Mouse (Mus musculus) forebrain, embryonic 16.5 days (tissue): ENCODE data around the gene Slc25a27. TPM values are rescaled to one million over a fixed set of nuclear protein-coding genes. Genes with fewer than 3 reads are reported as not detected.
A peak's percentile ranks its signal among the peaks of the same experiment; 100 is the strongest.

Experiments
- ATAC-seq: fragments of 200-750 bp; cut with Nextera tagmentation; 2 replicates; pipeline ENCODE4 v1.8.0; 2017; ENCODE audit warnings: mild to moderate bottlenecking, moderate library complexity
- H3K27ac ChIP-seq: fragments of 300-500 bp; sonication (generic); 2 replicates; pipeline ENCODE4 v1.5.1; 2014; ENCODE audit warnings: low read length, control low read depth
- H3K27me3 ChIP-seq: fragments of 300-500 bp; sonication (generic); replicated peaks from 2 replicates; pipeline ENCODE4 v1.6.1; 2014; ENCODE audit warnings: low read length; ENCODE audit not compliant: control insufficient read depth, insufficient read depth
- H3K36me3 ChIP-seq: fragments of 300-500 bp; sonication (generic); 2 replicates; pipeline ENCODE4 v1.6.1; 2014; ENCODE audit not compliant: control insufficient read depth, insufficient read depth
- H3K4me1 ChIP-seq: fragments of 300-500 bp; sonication (generic); replicated peaks from 2 replicates; pipeline ENCODE4 v1.6.1; 2014; ENCODE audit warnings: low read length; ENCODE audit not compliant: control insufficient read depth, insufficient read depth
- H3K4me2 ChIP-seq: fragments of 300-500 bp; sonication (generic); 2 replicates; pipeline ENCODE4 v1.6.1; 2014; ENCODE audit warnings: mild to moderate bottlenecking, low read length, control low read depth
- H3K4me3 ChIP-seq: fragments of 300-500 bp; sonication (generic); replicated peaks from 2 replicates; pipeline ENCODE4 v1.5.1; 2014; ENCODE audit warnings: mild to moderate bottlenecking, low read length, control low read depth
- H3K9ac ChIP-seq: fragments of 300-500 bp; sonication (generic); replicated peaks from 2 replicates; pipeline ENCODE4 v1.6.1; 2014; ENCODE audit warnings: low read depth, low read length, control low read depth
- H3K9me3 ChIP-seq: fragments of 300-500 bp; sonication (generic); 2 replicates; pipeline ENCODE4 v1.6.1; 2016; ENCODE audit warnings: low read length; ENCODE audit not compliant: control insufficient read depth
- WGBS: fragments of 180-500 bp; shearing (Covaris S2); extraction: QIAGEN DNeasy Blood & Tissue Kit; methylation state at CpG from one replicate; pipeline ENCODE4 v1.1.7; 2014; 5-methylcytosine and 5-hydroxymethylcytosine counted together
- polyA plus RNA-seq: library from polyadenylated mRNA; unstranded; fragments of >200 nt; fragmentation: Nextera tagmentation; extraction: Ambion mirVana; gene quantifications from 2 replicates; pipeline ENCODE4 v1.2.1, GENCODE M21; 2015

Slc25a27 gene
- polyA plus RNA-seq, 1 experiment from 2014 or later: 135 TPM

- Histone ChIP-seq H3K9me3 (no peaks in the 10 kb centered on the region; the same call in 1 of the 2 replicates), H3K4me1 (no peaks in the 10 kb centered on the region), H3K36me3 (no peaks in the 10 kb centered on the region), H3K27me3 (no peaks in the 10 kb centered on the region), H3K4me3 (no peak overlapping the region), H3K4me2 (peak overlapping the region; percentile 18), H3K27ac (no peak overlapping the region), H3K9ac (no peak overlapping the region)
- 38% methylated on average over 14 of the region's 14 CpGs for WGBS
- ATAC-seq: peak; percentile 82
These were observed 32.1 kb upstream of the Slc25a27 start for GRCm38 (mm10) chr17:43698997-43699649.

DNA sequence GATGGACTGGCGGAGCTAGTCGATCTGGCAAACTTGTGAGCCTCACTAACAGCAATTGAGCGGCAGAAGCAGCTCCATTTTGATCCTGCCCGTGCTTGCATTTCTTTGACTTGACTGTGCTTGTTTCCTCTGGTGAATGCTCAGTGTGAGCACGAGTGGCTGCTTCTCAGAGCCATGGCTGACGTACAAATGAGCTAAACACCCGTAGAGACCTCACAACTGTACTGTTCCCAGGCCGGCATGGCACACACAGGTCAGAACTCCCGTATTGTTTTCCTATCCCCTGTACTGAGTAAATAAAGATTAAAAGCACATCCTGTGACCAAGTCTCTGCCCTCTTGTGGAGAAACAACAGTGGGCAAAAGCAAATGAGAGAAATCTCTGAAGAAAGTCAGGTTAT lies 22.6 kb upstream of the Slc25a27 start:
- no peaks in the 10 kb centered on the region for H3K36me3 ChIP-seq
- H3K27me3 ChIP-seq: no peaks in the 10 kb centered on the region
- WGBS: 88% methylated on average over 9 of the region's 9 CpGs
- no peaks in the 10 kb centered on the region for H3K4me1 ChIP-seq
- H3K9me3 ChIP-seq: no peaks in the 10 kb centered on the region
- no peak overlapping the region for H3K4me3 ChIP-seq
- no peak overlapping the region for H3K9ac ChIP-seq
- H3K4me2 ChIP-seq: no peak overlapping the region
- ATAC-seq: no peak
- H3K27ac ChIP-seq: no peak overlapping the region

- H3K9me3 ChIP-seq: no peaks in the 10 kb centered on the region
- H3K4me3 ChIP-seq: no peak overlapping the region
- H3K36me3 ChIP-seq: no peaks in the 10 kb centered on the region
- no peak overlapping the region for H3K9ac ChIP-seq
- H3K27me3 ChIP-seq: no peaks in the 10 kb centered on the region
- ATAC-seq: no peak
- H3K27ac ChIP-seq: no peak overlapping the region
- no peak overlapping the region for H3K4me2 ChIP-seq
- 95% methylated on average over 5 of the region's 5 CpGs for WGBS
- H3K4me1 ChIP-seq: no peaks in the 10 kb centered on the region
These were observed 17.6 kb upstream of the Slc25a27 start for GRCm38 (mm10) chr17:43684638-43685037.

DNA sequence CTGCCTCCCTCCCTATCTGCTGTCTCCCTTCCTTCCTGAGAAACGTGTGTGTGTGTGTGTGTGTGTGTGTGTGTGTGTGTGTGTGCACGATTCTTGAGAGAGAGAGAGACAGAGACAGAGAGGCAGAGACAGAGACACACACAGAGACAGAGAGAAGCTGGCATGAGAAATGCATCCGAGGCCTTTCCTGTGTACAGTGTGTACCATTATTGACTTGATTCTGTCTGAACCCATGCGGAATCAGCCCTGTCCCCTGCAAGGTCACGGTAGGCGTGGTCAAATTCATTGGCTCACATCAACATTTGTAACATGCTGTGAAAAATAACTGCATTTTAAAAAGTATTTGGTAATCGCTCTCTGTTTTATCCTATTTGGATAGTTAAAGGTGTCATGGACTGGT lies 17.1 kb upstream of the Slc25a27 start:
- H3K9ac ChIP-seq: no peak overlapping the region
- 95% methylated on average over 6 of the region's 7 CpGs for WGBS

GRCm38 (mm10) chr17:43677317-43677716 lies 10.3 kb upstream of the Slc25a27 start:
- WGBS: 0% methylated on average over 1 of the region's 1 CpGs

More for the DNA sequence above, 17.1 kb upstream of the Slc25a27 start:
- no peak overlapping the region for H3K4me2 ChIP-seq
- no peaks in the 10 kb centered on the region for H3K27me3 ChIP-seq
- no peak for ATAC-seq
- H3K4me1 ChIP-seq: no peaks in the 10 kb centered on the region
- no peak overlapping the region for H3K4me3 ChIP-seq
- H3K9me3 ChIP-seq: no peaks in the 10 kb centered on the region
- no peak overlapping the region for H3K27ac ChIP-seq
- no peaks in the 10 kb centered on the region for H3K36me3 ChIP-seq

DNA sequence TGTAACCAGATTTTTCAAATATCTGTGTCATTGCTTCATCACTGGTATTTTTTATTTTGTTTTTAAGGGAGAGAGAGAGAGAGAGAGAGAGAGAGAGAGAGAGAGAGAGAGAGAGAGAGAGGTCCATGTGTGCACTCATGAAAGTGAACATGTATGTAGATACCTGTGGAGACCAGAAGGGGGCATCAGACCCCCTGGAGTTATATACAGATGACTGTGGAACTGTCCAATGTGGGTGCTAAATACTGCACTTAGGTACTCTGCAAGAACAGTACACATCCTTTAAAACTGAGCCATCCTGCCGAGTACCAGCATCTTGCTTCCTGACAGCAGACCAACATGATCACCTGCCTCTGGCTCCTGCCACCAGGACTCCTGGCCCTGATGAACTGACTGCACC lies 9.2 kb upstream of the Slc25a27 start:
- Histone ChIP-seq H3K36me3 (no peaks in the 10 kb centered on the region), H3K4me3 (no peak overlapping the region), H3K27me3 (no peaks in the 10 kb centered on the region), H3K9ac (no peak overlapping the region), H3K9me3 (no peaks in the 10 kb centered on the region), H3K4me1 (no peaks in the 10 kb centered on the region), H3K4me2 (no peak overlapping the region), H3K27ac (no peak overlapping the region)
- 90% methylated on average over 1 of the region's 1 CpGs for WGBS
- no peak for ATAC-seq

More at GRCm38 (mm10) chr17:43677317-43677716, 10.3 kb upstream of the Slc25a27 start:
- Histone ChIP-seq H3K36me3 (no peaks in the 10 kb centered on the region), H3K27me3 (no peaks in the 10 kb centered on the region), H3K4me1 (no peaks in the 10 kb centered on the region), H3K9ac (no peak overlapping the region), H3K4me3 (no peak overlapping the region), H3K4me2 (no peak overlapping the region), H3K9me3 (no peaks in the 10 kb centered on the region), H3K27ac (no peak overlapping the region)
- no peak for ATAC-seq

GRCm38 (mm10) chr17:43675228-43675627 lies 8.2 kb upstream of the Slc25a27 start:
- WGBS: 52% methylated on average over 1 of the region's 1 CpGs
- ATAC-seq: no peak

DNA sequence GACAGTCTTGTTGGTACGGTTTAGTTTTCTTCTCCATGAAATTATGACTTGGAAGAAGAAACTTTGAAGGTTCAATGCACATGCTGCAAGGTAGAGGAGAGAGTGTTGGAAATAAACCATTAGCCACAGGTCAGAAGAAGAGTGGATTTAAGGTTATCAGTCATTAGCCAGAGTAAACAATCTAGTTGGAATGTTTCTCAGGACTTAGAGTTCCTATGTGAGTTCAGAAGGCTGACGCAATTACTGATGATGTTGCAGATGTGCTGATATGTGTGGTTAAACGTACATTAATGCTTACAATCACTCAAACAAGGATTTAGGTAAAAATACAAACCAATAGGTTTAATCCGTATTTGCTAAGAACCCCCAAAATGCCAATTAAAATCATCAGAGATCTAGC lies 4.9 kb upstream of the Slc25a27 start:
- H3K27ac ChIP-seq: no peak overlapping the region
- no peaks in the 10 kb centered on the region for H3K9me3 ChIP-seq
- no peaks in the 10 kb centered on the region for H3K36me3 ChIP-seq
- no peak overlapping the region for H3K4me2 ChIP-seq
- H3K4me3 ChIP-seq: no peak overlapping the region
- no peak overlapping the region for H3K9ac ChIP-seq
- 97% methylated on average over 4 of the region's 4 CpGs for WGBS
- peaks cover 4% of the 10 kb centered on the region; the same call in 1 of the 2 replicates for H3K4me1 ChIP-seq
- H3K27me3 ChIP-seq: no peaks in the 10 kb centered on the region
- ATAC-seq: no peak

More at GRCm38 (mm10) chr17:43675228-43675627, 8.2 kb upstream of the Slc25a27 start:
- H3K4me1 ChIP-seq: no peaks in the 10 kb centered on the region
- no peak overlapping the region for H3K9ac ChIP-seq
- H3K4me2 ChIP-seq: no peak overlapping the region
- no peaks in the 10 kb centered on the region for H3K36me3 ChIP-seq
- H3K9me3 ChIP-seq: no peaks in the 10 kb centered on the region
- no peaks in the 10 kb centered on the region for H3K27me3 ChIP-seq
- H3K4me3 ChIP-seq: no peak overlapping the region
- H3K27ac ChIP-seq: no peak overlapping the region

DNA sequence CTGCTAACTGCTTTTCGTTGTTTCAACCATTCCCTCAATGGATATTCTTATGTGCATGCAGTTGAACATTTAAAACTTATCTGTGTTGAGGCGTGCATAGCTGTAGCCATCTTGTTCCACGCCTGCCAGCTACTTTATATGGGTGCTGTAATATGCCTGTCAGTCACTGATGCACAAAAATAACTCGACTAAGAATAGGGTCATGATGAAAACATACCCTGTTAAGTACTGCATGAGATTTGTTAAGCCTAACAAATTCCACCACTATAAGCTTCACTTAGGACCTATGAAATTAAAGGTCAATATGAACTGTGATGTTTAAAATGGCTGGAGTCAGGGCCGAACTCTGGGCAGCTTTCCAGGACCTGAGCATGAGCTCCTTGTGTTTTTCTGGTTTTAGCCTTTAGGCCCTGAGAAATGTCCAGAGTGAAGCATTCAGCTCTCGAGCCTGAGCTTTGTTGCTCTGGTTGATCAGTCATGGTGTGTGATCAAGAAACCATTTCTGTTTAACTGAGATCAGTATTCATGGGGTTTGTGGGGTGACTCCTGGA lies 2.2 kb upstream of the Slc25a27 start:
- Histone ChIP-seq H3K36me3 (no peaks in the 10 kb centered on the region), H3K27ac (no peak overlapping the region), H3K4me2 (peak overlapping the region; percentile 31), H3K27me3 (no peaks in the 10 kb centered on the region), H3K9ac (no peak overlapping the region), H3K4me1 (peaks cover 21% of the 10 kb centered on the region), H3K9me3 (no peaks in the 10 kb centered on the region), H3K4me3 (no peak overlapping the region; the same call in 1 of the 2 replicates)
- ATAC-seq: no peak
- 62% methylated on average over 6 of the region's 6 CpGs for WGBS
